Mouse (Mus musculus) fat pad, adult 2 months (tissue): ENCODE data around the gene Bola1.

Source experiments
- DNase-seq: peaks from one replicate; pipeline ENCODE4 v3.0.0-alpha.2; 2011; ENCODE audit warnings: low read depth, low spot score; ENCODE audit errors: extremely low read depth

Gene Bola1

DNA sequence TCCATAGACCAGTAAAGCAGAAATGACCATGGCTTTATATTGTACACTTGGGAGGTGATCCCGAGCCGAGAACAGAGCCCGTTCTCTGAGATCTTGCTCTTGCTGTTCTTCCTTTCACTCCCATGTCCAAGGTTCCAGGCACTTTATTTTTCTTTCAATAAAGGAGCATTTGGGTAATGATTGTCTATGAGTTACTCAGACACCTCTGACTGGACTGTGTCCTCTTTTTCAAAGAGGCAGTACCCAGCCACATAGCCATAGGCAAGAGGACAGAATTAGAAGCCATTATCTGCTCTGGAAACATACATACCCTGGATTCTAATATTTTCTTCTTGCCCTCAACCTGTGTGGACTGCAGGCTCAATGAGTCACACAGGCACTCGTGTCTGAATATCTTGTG lies 59.7 kb downstream of the Bola1 start:
- DNase-seq = no peak

DNA sequence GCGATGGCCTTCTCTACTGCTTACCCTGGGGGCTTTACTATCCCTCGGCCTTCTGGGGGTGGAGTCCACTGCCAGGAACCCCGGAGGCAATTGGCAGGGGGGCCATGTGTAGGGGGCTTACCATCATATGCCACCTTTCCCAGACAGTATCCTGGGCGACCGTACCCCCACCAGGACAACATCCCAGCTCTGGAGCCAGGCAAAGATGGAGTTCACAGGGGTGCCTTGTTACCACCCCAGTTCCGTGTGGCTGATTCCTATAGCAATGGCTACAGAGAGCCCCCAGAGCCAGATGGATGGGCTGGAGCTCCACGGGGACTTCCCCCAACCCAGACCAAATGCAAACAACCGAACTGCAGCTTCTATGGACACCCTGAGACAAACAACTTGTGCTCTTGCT lies 64.0 kb downstream of the Bola1 start:
- DNase-seq = no peak

DNA sequence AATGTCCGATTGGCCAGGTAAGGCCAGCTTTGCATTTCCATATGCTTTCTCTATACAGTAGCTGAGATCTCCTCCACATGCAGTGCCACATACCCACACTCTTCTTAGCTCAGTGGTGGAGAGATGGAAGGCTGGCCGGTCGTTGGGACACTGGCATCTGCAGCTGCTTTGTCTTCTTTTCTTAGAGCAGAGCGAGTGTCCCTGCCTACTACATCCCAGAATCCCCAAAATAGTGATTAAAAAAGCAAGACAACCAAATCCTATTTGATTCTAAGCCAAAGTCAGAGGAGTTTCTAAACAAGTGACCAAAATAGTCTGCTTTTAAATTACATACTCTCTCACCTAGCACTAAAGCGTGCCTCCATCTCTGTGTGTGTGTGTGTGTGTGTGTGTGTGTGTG lies 66.9 kb downstream of the Bola1 start:
- no peak for DNase-seq

DNA sequence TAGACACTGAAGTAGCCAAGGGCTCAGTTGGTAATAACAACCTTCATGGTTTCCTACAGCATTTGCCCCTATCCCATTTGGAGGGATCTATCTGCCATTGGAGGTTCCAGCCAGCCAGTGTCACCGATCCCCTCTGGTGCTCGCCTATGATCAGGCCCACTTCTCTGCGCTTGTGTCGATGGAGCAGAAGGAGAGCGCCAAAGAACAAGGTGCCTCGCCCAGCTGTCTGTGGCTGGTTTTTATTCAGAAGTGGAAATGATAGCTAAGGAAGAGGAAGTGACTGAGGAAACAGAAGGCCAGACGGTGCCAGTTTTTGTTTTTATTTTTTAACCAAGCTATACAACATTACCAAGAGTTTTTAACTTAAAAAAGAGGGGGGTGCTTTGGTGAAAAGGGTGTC lies 67.7 kb downstream of the Bola1 start:
- DNase-seq = no peak

DNA sequence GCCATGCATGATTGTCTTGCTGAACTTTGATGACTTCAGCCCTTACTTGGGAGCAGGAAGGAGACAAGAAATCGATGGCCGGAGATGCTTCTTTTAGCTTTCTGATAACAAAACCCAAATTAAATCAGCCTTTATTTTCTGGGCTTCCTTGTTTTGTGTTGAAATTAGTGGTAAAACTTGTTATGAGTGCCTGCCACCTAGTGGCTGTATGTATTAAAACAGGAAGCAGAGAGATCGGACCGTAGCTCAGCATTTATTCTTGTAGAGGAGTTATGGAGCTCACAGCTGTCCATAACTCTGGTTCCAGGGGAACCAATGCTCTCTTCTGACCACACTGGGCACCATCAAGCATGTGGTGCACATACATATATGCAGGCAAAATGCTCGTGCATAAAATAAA lies 71.6 kb downstream of the Bola1 start:
- no peak for DNase-seq
